8 mouse cellular contexts compared by ENCODE assay signal in the genomic region with DNA sequence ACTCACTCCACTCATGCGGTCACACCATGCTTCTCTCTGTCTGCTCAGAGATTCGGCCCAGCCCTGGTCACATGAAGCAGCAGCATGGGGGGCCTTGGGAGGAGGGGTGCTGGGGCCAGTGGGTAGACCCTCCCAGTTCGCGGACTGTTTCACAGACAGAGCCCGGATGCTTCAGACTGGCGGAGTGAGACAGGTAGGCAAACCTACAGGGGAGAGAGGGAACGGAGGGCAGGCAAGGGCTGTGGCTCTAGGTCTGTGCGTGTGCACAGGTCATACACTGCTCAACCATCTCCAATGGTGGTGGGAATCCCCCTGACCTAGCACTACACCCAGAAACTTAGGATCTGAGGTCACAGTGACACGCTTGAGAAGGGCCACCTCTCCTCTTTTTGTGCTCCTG. TPM values are rescaled to one million over a fixed set of nuclear protein-coding genes. Genes with fewer than 3 reads are reported as not detected.
DNase-seq lines count a peak whose midpoint lies in the region; ATAC-seq and TF ChIP-seq lines count a peak whose summit lies in the region.

No protein-coding gene starts in this region.

- no peak for TF ChIP-seq CTCF in G1E (IDR thresholded peaks at IDR 0.05; ENCODE audit: low read depth, low read length)
- TF ChIP-seq CTCF in liver, postnatal 0 days (IDR thresholded peaks at IDR 0.05; ENCODE audit: low read depth) = no peak

- H3K4me2 ChIP-seq in heart, embryonic 15.5 days = peak overlapping the region; percentile 88
- H3K4me2 ChIP-seq in liver, postnatal 0 days (ENCODE audit: low read depth, low read length) = peak overlapping the region; percentile 78
- peak overlapping the region; percentile 87 for H3K4me2 ChIP-seq in stomach, embryonic 16.5 days (ENCODE audit: low read depth, low read length)

- TF ChIP-seq EP300 in liver, postnatal 0 days (IDR thresholded peaks at IDR 0.05; ENCODE audit: low read depth) = no peak

- no peak for ATAC-seq in G1E (ENCODE audit: extremely low read depth, insufficient number of reproducible peaks, low FRiP score, poor library complexity, severe bottlenecking)
- ATAC-seq in heart, embryonic 15.5 days (replicated peaks; ENCODE audit: insufficient number of reproducible peaks, insufficient read depth, low FRiP score, low read depth) = peak; percentile 27; the same call in 1 of the 2 replicates
- ATAC-seq in liver, postnatal 0 days = peak; percentile 34
- ATAC-seq in stomach, embryonic 16.5 days (ENCODE audit: insufficient read depth, low FRiP score) = peak; percentile 62; the same call in 1 of the 2 replicates

- 13% methylated on average over 9 of the region's 9 CpGs for WGBS in heart, embryonic 15.5 days
- 30% methylated on average over 9 of the region's 9 CpGs for WGBS in liver, postnatal 0 days (ENCODE audit: insufficient replicate concordance)
- 15% methylated on average over 9 of the region's 9 CpGs for WGBS in stomach, embryonic 16.5 days

- H3K4me1 ChIP-seq in G1E (ENCODE audit: insufficient read depth, low read depth, low read length) = peaks cover 40% of the 10 kb centered on the region
- H3K4me1 ChIP-seq in heart, embryonic 15.5 days (replicated peaks) = peaks cover 20% of the 10 kb centered on the region
- H3K4me1 ChIP-seq in liver, postnatal 0 days (ENCODE audit: insufficient read depth) = peaks cover 9% of the 10 kb centered on the region
- peaks cover 13% of the 10 kb centered on the region for H3K4me1 ChIP-seq in stomach, embryonic 16.5 days (ENCODE audit: control insufficient read depth, insufficient read depth, low read length)

- no peaks in the 10 kb centered on the region for H3K36me3 ChIP-seq in G1E (replicated peaks)
- H3K36me3 ChIP-seq in heart, embryonic 15.5 days = no peaks in the 10 kb centered on the region
- no peaks in the 10 kb centered on the region for H3K36me3 ChIP-seq in liver, postnatal 0 days (replicated peaks; ENCODE audit: insufficient read depth, low read length)
- no peaks in the 10 kb centered on the region for H3K36me3 ChIP-seq in stomach, embryonic 16.5 days (ENCODE audit: control insufficient read depth, insufficient read depth, low read length)

- H3K9ac ChIP-seq in heart, embryonic 15.5 days = peak overlapping the region; percentile 55
- peak overlapping the region; percentile 51; the same call in 1 of the 2 replicates for H3K9ac ChIP-seq in liver, postnatal 0 days (replicated peaks)
- peak overlapping the region; percentile 70 for H3K9ac ChIP-seq in stomach, embryonic 16.5 days (ENCODE audit: low read length)

- peak overlapping the region; percentile 71; the same call in 1 of the 2 replicates for H3K4me3 ChIP-seq in G1E (ENCODE audit: low read depth, low read length)
- H3K4me3 ChIP-seq in heart, embryonic 15.5 days = peak overlapping the region; percentile 52
- peak overlapping the region; percentile 43 for H3K4me3 ChIP-seq in liver, postnatal 0 days (ENCODE audit: low read depth, low read length)
- H3K4me3 ChIP-seq in stomach, embryonic 16.5 days (replicated peaks; ENCODE audit: low read length) = peak overlapping the region; percentile 55

- H3K27ac ChIP-seq in heart, embryonic 15.5 days = 0 out of 2 replicates have a peak overlapping the region, but pooled peaks have one; percentile 39
- no peak overlapping the region for H3K27ac ChIP-seq in liver, postnatal 0 days (ENCODE audit: low read depth)
- H3K27ac ChIP-seq in stomach, embryonic 16.5 days (ENCODE audit: low read length) = no peak overlapping the region; the same call in 1 of the 2 replicates

- DNase-seq in heart, adult 11 months = peak; percentile 95
- no peak for DNase-seq in heart, adult 9 months (ENCODE audit: low spot score in 2 of 2)
- DNase-seq in G1E (ENCODE audit: low spot score) = no peak
- no peak for DNase-seq in liver, postnatal 0 days
- DNase-seq in embryo, embryonic 10 days (ENCODE audit: low spot score) = no peak
- DNase-seq in spleen, postnatal 36 days (ENCODE audit: low spot score in 2 of 2) = no peak

- no peaks in the 10 kb centered on the region for H3K9me3 ChIP-seq in G1E (replicated peaks)
- no peaks in the 10 kb centered on the region for H3K9me3 ChIP-seq in heart, embryonic 15.5 days (replicated peaks)
- H3K9me3 ChIP-seq in liver, postnatal 0 days (ENCODE audit: low read length) = no peaks in the 10 kb centered on the region
- no peaks in the 10 kb centered on the region for H3K9me3 ChIP-seq in stomach, embryonic 16.5 days (replicated peaks; ENCODE audit: control insufficient read depth, low read length)

- H3K27me3 ChIP-seq in G1E (ENCODE audit: insufficient read depth, low read length) = peaks cover 68% of the 10 kb centered on the region
- no peaks in the 10 kb centered on the region for H3K27me3 ChIP-seq in heart, embryonic 15.5 days
- peaks cover 16% of the 10 kb centered on the region; the same call in 1 of the 2 replicates for H3K27me3 ChIP-seq in liver, postnatal 0 days (ENCODE audit: insufficient read depth, low read length)
- no peaks in the 10 kb centered on the region; the same call in none of the 2 replicates for H3K27me3 ChIP-seq in stomach, embryonic 16.5 days (ENCODE audit: control insufficient read depth, insufficient read depth, low read length)

RNA-seq across cellular contexts. Expression of a gene that starts 9.6 kb away (rescaled TPM):
- 0.19 TPM in 1 of 2 replicates, not detected in the other for total RNA-seq in G1E (2014; fragmentation: Nextera tagmentation)
- total RNA-seq in G1E (2017) = 0.29 and 0.38 TPM in 2 replicates
- 0.50 and 0.61 TPM in 2 replicates for polyA plus RNA-seq in G1E (2012)
- 0.20 and 0.47 TPM in 2 replicates for polyA plus RNA-seq in heart, embryonic 15.5 days (2015; fragmentation: Nextera tagmentation; extraction: Ambion mirVana)
- 0.06 TPM in 1 of 2 replicates, not detected in the other for polyA plus RNA-seq in liver, postnatal 0 days (2015; fragmentation: Nextera tagmentation; extraction: Ambion mirVana)
- 0.25 and 0.27 TPM in 2 replicates for polyA plus RNA-seq in stomach, embryonic 16.5 days (2015; fragmentation: Nextera tagmentation; extraction: Ambion mirVana)

RNA-seq across cellular contexts. Expression of a gene that starts 25.1 kb away (rescaled TPM):
- total RNA-seq in G1E (2014; fragmentation: Nextera tagmentation) (26.9 and 39.9 TPM in 2 replicates), G1E (2017) (29.7 and 50.1 TPM in 2 replicates)
- 97.7 and 105 TPM in 2 replicates for polyA plus RNA-seq in G1E (2012)
- polyA plus RNA-seq in heart, embryonic 15.5 days (2015; fragmentation: Nextera tagmentation; extraction: Ambion mirVana) = 59.8 and 60.3 TPM in 2 replicates
- 9.6 and 9.8 TPM in 2 replicates for polyA plus RNA-seq in liver, postnatal 0 days (2015; fragmentation: Nextera tagmentation; extraction: Ambion mirVana)
- polyA plus RNA-seq in stomach, embryonic 16.5 days (2015; fragmentation: Nextera tagmentation; extraction: Ambion mirVana) = 61.4 and 66.5 TPM in 2 replicates

RNA-seq across cellular contexts. Expression of a gene that starts 37.0 kb away (rescaled TPM):
- total RNA-seq in G1E (2014; fragmentation: Nextera tagmentation) (0.73 and 0.98 TPM in 2 replicates), G1E (2017) (0.06 and 0.11 TPM in 2 replicates)
- 0.94 and 0.96 TPM in 2 replicates for polyA plus RNA-seq in G1E (2012)
- 27.2 TPM in 2 replicates for polyA plus RNA-seq in heart, embryonic 15.5 days (2015; fragmentation: Nextera tagmentation; extraction: Ambion mirVana)
- polyA plus RNA-seq in liver, postnatal 0 days (2015; fragmentation: Nextera tagmentation; extraction: Ambion mirVana) = 1.5 and 4.6 TPM in 2 replicates
- 14.8 and 21.7 TPM in 2 replicates for polyA plus RNA-seq in stomach, embryonic 16.5 days (2015; fragmentation: Nextera tagmentation; extraction: Ambion mirVana)

RNA-seq across cellular contexts. Expression of a gene that starts 39.6 kb away (rescaled TPM):
- not detected in 2 replicates for total RNA-seq in G1E (2014; fragmentation: Nextera tagmentation)
- total RNA-seq in G1E (2017) = not detected in 2 replicates
- not detected in 2 replicates for polyA plus RNA-seq in G1E (2012)
- polyA plus RNA-seq in heart, embryonic 15.5 days (2015; fragmentation: Nextera tagmentation; extraction: Ambion mirVana) = 0.11 and 0.16 TPM in 2 replicates
- polyA plus RNA-seq in liver, postnatal 0 days (2015; fragmentation: Nextera tagmentation; extraction: Ambion mirVana) = 0.15 TPM in 1 of 2 replicates, not detected in the other
- polyA plus RNA-seq in stomach, embryonic 16.5 days (2015; fragmentation: Nextera tagmentation; extraction: Ambion mirVana) = 0.17 TPM in 1 of 2 replicates, not detected in the other

RNA-seq across cellular contexts. Expression of a gene that starts 39.8 kb away (rescaled TPM):
- 9.3 and 10.8 TPM in 2 replicates for total RNA-seq in G1E (2014; fragmentation: Nextera tagmentation)
- 22.3 and 25.6 TPM in 2 replicates for total RNA-seq in G1E (2017)
- 56.2 and 57.8 TPM in 2 replicates for polyA plus RNA-seq in G1E (2012)
- polyA plus RNA-seq in heart, embryonic 15.5 days (2015; fragmentation: Nextera tagmentation; extraction: Ambion mirVana) = 13.6 and 15.5 TPM in 2 replicates
- 7.7 and 7.8 TPM in 2 replicates for polyA plus RNA-seq in liver, postnatal 0 days (2015; fragmentation: Nextera tagmentation; extraction: Ambion mirVana)
- polyA plus RNA-seq in stomach, embryonic 16.5 days (2015; fragmentation: Nextera tagmentation; extraction: Ambion mirVana) = 22.9 and 23.0 TPM in 2 replicates
